Mouse (Mus musculus) heart, postnatal 0 days (tissue): ENCODE results near the gene Lenep.

Experiments used
- CTCF ChIP-seq: IDR thresholded peaks from 2 replicates; pipeline ENCODE4 v1.5.1; 2016; ENCODE audit warnings: antibody characterized with exemption, control low read depth, low read depth
- EP300 ChIP-seq: IDR thresholded peaks from 2 replicates; pipeline ENCODE4 v1.6.1; 2016; ENCODE audit warnings: antibody characterized with exemption, low read depth

DNA sequence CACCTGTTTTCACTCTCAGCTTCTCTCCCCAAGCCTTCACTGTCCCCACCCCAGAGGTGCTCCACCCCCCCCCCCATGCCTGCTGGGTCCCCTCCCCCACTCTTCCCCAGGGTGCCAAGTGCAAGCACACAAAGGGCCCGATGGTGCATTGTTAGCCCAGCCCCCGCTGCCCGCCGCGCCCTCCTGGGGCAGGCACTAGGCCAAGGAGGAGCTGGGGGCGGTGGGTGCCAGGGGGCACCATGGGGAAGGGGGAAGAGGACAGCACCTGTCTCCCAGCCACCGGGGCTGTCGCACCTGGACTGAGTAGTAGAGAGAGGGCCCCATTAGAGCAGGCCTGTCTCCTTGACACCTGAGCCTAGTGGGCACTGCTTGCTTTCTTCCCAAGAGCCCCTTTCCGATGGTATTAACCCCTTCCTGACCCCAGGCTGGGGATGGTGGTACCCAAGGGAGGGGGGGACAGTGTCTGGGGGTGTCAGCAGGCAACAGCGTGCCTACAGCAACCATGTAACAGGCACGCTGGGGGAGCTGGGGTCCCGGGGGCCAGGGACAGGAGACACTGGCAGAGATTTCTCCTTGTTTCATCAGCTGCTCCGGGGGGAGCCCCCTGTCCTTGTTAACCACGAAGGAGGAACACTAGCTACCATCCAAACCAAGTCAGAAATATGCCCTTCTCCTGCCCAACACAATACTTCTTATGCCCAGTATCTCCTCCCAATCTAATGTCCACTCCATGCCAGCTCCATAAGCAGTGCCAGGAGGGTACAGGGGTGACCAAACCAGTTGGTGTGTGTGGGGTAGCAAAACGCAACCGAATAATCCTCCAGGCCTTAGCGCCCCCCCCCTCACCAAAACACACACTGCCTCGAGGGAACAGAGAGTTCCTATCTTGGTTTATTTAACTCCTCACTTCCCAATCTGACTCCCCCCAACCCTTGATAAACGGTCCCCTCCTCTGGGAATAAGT, 11.6 kb downstream of the Lenep start:
- TF ChIP-seq EP300 (no peak), CTCF (no peak)
